Mouse (Mus musculus) adrenal gland, adult 2 months (tissue): ENCODE data around the gene Arpin. TPM values are rescaled to one million over a fixed set of nuclear protein-coding genes. Genes with fewer than 3 reads are reported as not detected.
A peak's percentile ranks its signal among the peaks of the same experiment; 100 is the strongest.

ENCODE experiments used
- DNase-seq: peaks from one replicate; pipeline ENCODE4 v3.0.0; 2021
- long read RNA-seq: library from polyadenylated mRNA; stranded (forward); transcript quantifications from one replicate; pipeline ENCODE4 v2.0.0, GENCODE M21; 2021
- polyA plus RNA-seq: library from polyadenylated mRNA; depleted of rRNA; stranded (reverse); fragments of >200 nt; gene quantifications from 2 replicates; pipeline ENCODE4 v1.2.3, GENCODE M21; 2012; rRNA removed
- total RNA-seq, 2 experiments: library from RNA; stranded (reverse); gene quantifications; 2 replicates each; pipeline ENCODE4 v1.2.3; 2021

Gene Arpin
- total RNA-seq (10 to 100 TPM; 15.2 to 18.9 TPM), polyA plus RNA-seq (9.5 and 12.9 TPM in 2 replicates)
- long read RNA-seq, transcript Arpin-201 (6 exons, 2,277 nt), result major isoform, 6 of 7 reads
- long read RNA-seq, partial matches to known transcripts, result 0 of 7 reads
- long read RNA-seq, other reads (novel, unspliced or antisense), result 1 of 7 reads

- peak; percentile 86 for DNase-seq
Measured at GRCm38 (mm10) chr7:79934862-79935510, at the start of gene Arpin. Gene Arpin (minus strand): TSS chr7:79935359.

GRCm38 (mm10) chr7:79975316-79975715 is 40.2 kb upstream of the Arpin start:
- DNase-seq, result no peak

- no peak for DNase-seq
Measured at GRCm38 (mm10) chr7:79972195-79972594, 37.0 kb upstream of the Arpin start.

- DNase-seq, result no peak
Measured at GRCm38 (mm10) chr7:79970336-79970735, 35.2 kb upstream of the Arpin start.

GRCm38 (mm10) chr7:79968326-79968725 is 33.2 kb upstream of the Arpin start:
- no peak for DNase-seq

GRCm38 (mm10) chr7:79961600-79961999 is 26.4 kb upstream of the Arpin start:
- no peak for DNase-seq

- DNase-seq, result no peak
Measured at GRCm38 (mm10) chr7:79956131-79956530, 21.0 kb upstream of the Arpin start.

GRCm38 (mm10) chr7:79954890-79955289 is 19.7 kb upstream of the Arpin start:
- DNase-seq, result no peak

GRCm38 (mm10) chr7:79951038-79951437 is 15.9 kb upstream of the Arpin start:
- DNase-seq, result no peak

GRCm38 (mm10) chr7:79950236-79950635 is 15.1 kb upstream of the Arpin start:
- DNase-seq, result no peak

GRCm38 (mm10) chr7:79935511-79936205 is 499 bp upstream of the Arpin start:
- peak; percentile 79 for DNase-seq

- peak; percentile 25 for DNase-seq
Measured at GRCm38 (mm10) chr7:79934461-79934860, 698 bp downstream of the Arpin start.

GRCm38 (mm10) chr7:79928516-79929052 is 6.6 kb downstream of the Arpin start:
- DNase-seq, result no peak

GRCm38 (mm10) chr7:79920344-79920983 is 14.7 kb downstream of the Arpin start, which contains the start of gene Ap3s2:
Gene Ap3s2 (minus strand): TSS chr7:79920649.
- DNase-seq, result peak; percentile 93

- DNase-seq, result peak; percentile 25
Measured at GRCm38 (mm10) chr7:79914556-79914955, 20.6 kb downstream of the Arpin start.

- peak; percentile 22 for DNase-seq
Measured at GRCm38 (mm10) chr7:79907356-79907755, 27.8 kb downstream of the Arpin start.

GRCm38 (mm10) chr7:79906914-79907313 is 28.2 kb downstream of the Arpin start:
- no peak for DNase-seq

- no peak for DNase-seq
Measured at GRCm38 (mm10) chr7:79905193-79905592, 30.0 kb downstream of the Arpin start.

GRCm38 (mm10) chr7:79903160-79903792 is 31.9 kb downstream of the Arpin start:
- DNase-seq, result no peak

- no peak for DNase-seq
Measured at GRCm38 (mm10) chr7:79900753-79901152, 34.4 kb downstream of the Arpin start.

GRCm38 (mm10) chr7:79895225-79895624 is 39.9 kb downstream of the Arpin start:
- no peak for DNase-seq

GRCm38 (mm10) chr7:79894790-79895189 is 40.4 kb downstream of the Arpin start:
- DNase-seq, result no peak
